Mouse (Mus musculus) testis, adult 2 months (tissue): Measurements from ENCODE around the gene Dlg2.

ENCODE experiments used
- CTCF ChIP-seq: fragments of 200-500 bp; IDR thresholded peaks from 2 replicates; pipeline ENCODE4 v1.5.1; 2012; ENCODE audit warnings: low read depth, mild to moderate bottlenecking, inconsistent platforms, low read length, moderate library complexity; ENCODE audit not compliant: control insufficient read depth, insufficient read depth, insufficient replicate concordance
- POLR2A ChIP-seq: fragments of 200-500 bp; IDR thresholded peaks from 2 replicates; pipeline ENCODE4 v1.6.1; 2012; ENCODE audit warnings: low read depth, mild to moderate bottlenecking, inconsistent platforms, low read length, moderate library complexity; ENCODE audit not compliant: control insufficient read depth

DNA sequence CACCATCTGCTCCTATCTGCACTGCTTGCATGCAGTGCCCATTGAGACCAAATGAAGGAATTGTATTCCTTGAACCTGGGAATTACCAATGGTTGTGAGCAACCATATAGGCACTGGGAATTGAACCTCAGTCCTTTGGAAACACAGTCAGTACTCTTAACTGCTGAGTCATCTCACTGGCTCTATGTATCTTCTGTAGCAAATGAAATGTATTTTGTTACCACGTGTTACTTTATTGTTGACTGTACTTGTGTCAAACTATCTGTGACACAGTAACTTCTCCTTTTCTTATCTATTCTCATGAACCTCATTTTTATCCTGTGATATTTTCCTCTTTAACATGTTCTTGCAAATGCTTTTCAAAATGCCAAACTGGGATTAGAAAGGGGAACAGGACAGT lies 1722.7 kb downstream of the Dlg2 start:
- TF ChIP-seq CTCF (no peak), POLR2A (no peak)
